Mouse (Mus musculus) MEL (cell line): ENCODE results near the gene Nop9. TPM values are rescaled to one million over a fixed set of nuclear protein-coding genes. Genes with fewer than 3 reads are reported as not detected.

ENCODE experiments used
- DNase-seq: peaks from one replicate; pipeline ENCODE4 v3.0.0; 2011; ENCODE audit warnings: low read depth, low spot score
- H3K27ac ChIP-seq: 2 replicates; pipeline ENCODE4 v1.5.1; 2012; ENCODE audit warnings: low read depth, mild to moderate bottlenecking, control low read depth, low read length, moderate library complexity; ENCODE audit not compliant: control insufficient read depth
- H3K27me3 ChIP-seq, 2 experiments: fragments of 150-350 bp in 1 of 2; sonication (generic) in 1 of 2; 2 replicates each; pipeline ENCODE4 v1.6.1; 2012; ENCODE audit warnings: low read length in 2 of 2, mild to moderate bottlenecking in 2 of 2, improper control_type of control experiment in 1 of 2, moderate library complexity in 1 of 2; ENCODE audit not compliant: insufficient read depth in 2 of 2, control insufficient read depth in 1 of 2
- H3K36me3 ChIP-seq, 2 experiments: 2 replicates each; pipeline ENCODE4 v1.6.1; 2012 to 2014; ENCODE audit warnings: low read length in 2 of 2, improper control_type of control experiment in 1 of 2, inconsistent platforms in 1 of 2, mild to moderate bottlenecking in 1 of 2; ENCODE audit not compliant: insufficient read depth in 2 of 2, control insufficient read depth in 1 of 2
- H3K4me1 ChIP-seq, 2 experiments: fragments of 150-350 bp in 1 of 2; sonication (generic) in 1 of 2; 2 replicates each; pipeline ENCODE4 v1.6.1; 2012; ENCODE audit warnings: low read length in 2 of 2, improper control_type of control experiment in 1 of 2, mild to moderate bottlenecking in 1 of 2; ENCODE audit not compliant: insufficient read depth in 2 of 2, control insufficient read depth in 1 of 2
- H3K4me3 ChIP-seq, 2 experiments: fragments of 150-350 bp in 1 of 2; sonication (generic) in 1 of 2; 2 replicates each; pipeline ENCODE4 v1.5.1; 2012; ENCODE audit warnings: low read depth in 2 of 2, low read length in 2 of 2, mild to moderate bottlenecking in 2 of 2, moderate library complexity in 2 of 2, control low read depth in 1 of 2, improper control_type of control experiment in 1 of 2; ENCODE audit not compliant: control insufficient read depth in 1 of 2, insufficient read depth in 1 of 2
- H3K79me2 ChIP-seq: 2 replicates; pipeline ENCODE4 v1.6.1; 2012; ENCODE audit warnings: mild to moderate bottlenecking, low read length, moderate library complexity; ENCODE audit not compliant: control insufficient read depth, poor library complexity, insufficient read depth
- H3K9ac ChIP-seq: 2 replicates; pipeline ENCODE4 v1.6.1; 2012; ENCODE audit warnings: low read depth, mild to moderate bottlenecking, control low read depth, low read length, moderate library complexity; ENCODE audit not compliant: control insufficient read depth, poor library complexity, severe bottlenecking
- H3K9me3 ChIP-seq: fragments of 150-350 bp; sonication (generic); replicated peaks from 2 replicates; pipeline ENCODE4 v1.6.1; 2012; ENCODE audit warnings: mild to moderate bottlenecking, low read length, improper control_type of control experiment, moderate library complexity; ENCODE audit not compliant: insufficient read depth
- CHD1 ChIP-seq: IDR thresholded peaks from 2 replicates; pipeline ENCODE4 v1.6.1; 2012; ENCODE audit warnings: low read depth, mild to moderate bottlenecking, inconsistent platforms, low read length, improper control_type of control experiment
- ELF1 ChIP-seq: IDR thresholded peaks from 2 replicates; pipeline ENCODE4 v1.6.1; 2014; ENCODE audit warnings: low read depth, mild to moderate bottlenecking, inconsistent platforms, low read length, improper control_type of control experiment, moderate library complexity
- EP300 ChIP-seq, 2 experiments: IDR thresholded peaks; 2 replicates each; pipeline ENCODE4 v1.6.1; 2011; ENCODE audit warnings: improper control_type of control experiment in 2 of 2, low read length in 2 of 2, low read depth in 1 of 2, mild to moderate bottlenecking in 1 of 2
- ETS1 ChIP-seq: IDR thresholded peaks from 2 replicates; pipeline ENCODE4 v1.6.1; 2012; ENCODE audit warnings: low read depth, mild to moderate bottlenecking, inconsistent platforms, low read length, improper control_type of control experiment, moderate library complexity
- GATA1 ChIP-seq: IDR thresholded peaks from 2 replicates; pipeline ENCODE4 v1.6.1; 2011; ENCODE audit warnings: low read depth, low read length, improper control_type of control experiment
- MAZ ChIP-seq: IDR thresholded peaks from 2 replicates; pipeline ENCODE4 v1.6.1; 2012; ENCODE audit warnings: low read depth, mild to moderate bottlenecking, inconsistent platforms, low read length, improper control_type of control experiment
- MEF2A ChIP-seq: IDR thresholded peaks from 2 replicates; pipeline ENCODE4 v1.6.1; 2014; ENCODE audit warnings: low read depth, mild to moderate bottlenecking, inconsistent platforms, low read length, improper control_type of control experiment; ENCODE audit not compliant: poor library complexity, insufficient replicate concordance, severe bottlenecking; ENCODE audit errors: extremely low read depth
- MYB ChIP-seq: IDR thresholded peaks from 2 replicates; pipeline ENCODE4 v1.6.1; 2011; ENCODE audit warnings: mild to moderate bottlenecking, low read depth, low read length, improper control_type of control experiment
- MYC ChIP-seq: IDR thresholded peaks from 2 replicates; pipeline ENCODE4 v1.6.1; 2011; ENCODE audit warnings: low read depth, mild to moderate bottlenecking, low read length, improper control_type of control experiment, moderate library complexity
- NELFE ChIP-seq: IDR thresholded peaks from 2 replicates; pipeline ENCODE4 v1.6.1; 2011; ENCODE audit warnings: low read depth, low read length, improper control_type of control experiment
- POLR2AphosphoS2 ChIP-seq: IDR thresholded peaks from 2 replicates; pipeline ENCODE4 v1.6.1; 2011; ENCODE audit warnings: low read length, improper control_type of control experiment
- POLR2AphosphoS5 ChIP-seq: IDR thresholded peaks from 2 replicates; pipeline ENCODE4 v1.6.1; 2012; ENCODE audit warnings: low read depth, borderline replicate concordance, mild to moderate bottlenecking, inconsistent platforms, low read length, moderate library complexity, mixed read lengths
- RAD21 ChIP-seq: IDR thresholded peaks from 2 replicates; pipeline ENCODE4 v1.6.1; 2011; ENCODE audit warnings: mild to moderate bottlenecking, low read depth, low read length, improper control_type of control experiment
- SIN3A ChIP-seq: IDR thresholded peaks from 2 replicates; pipeline ENCODE4 v1.6.1; 2012; ENCODE audit warnings: low read length, improper control_type of control experiment, inconsistent platforms
- SMC3 ChIP-seq: IDR thresholded peaks from 2 replicates; pipeline ENCODE4 v1.6.1; 2011; ENCODE audit warnings: low read depth, low read length, improper control_type of control experiment
- TCF12 ChIP-seq: IDR thresholded peaks from 2 replicates; pipeline ENCODE4 v1.6.1; 2014; ENCODE audit warnings: low read depth, mild to moderate bottlenecking, inconsistent platforms, low read length, improper control_type of control experiment, moderate library complexity
- UBTF ChIP-seq: IDR thresholded peaks from 2 replicates; pipeline ENCODE4 v1.6.1; 2012; ENCODE audit warnings: low read depth, mild to moderate bottlenecking, inconsistent platforms, low read length, improper control_type of control experiment, moderate library complexity, borderline replicate concordance; ENCODE audit not compliant: insufficient read depth
- USF1 ChIP-seq: IDR thresholded peaks from 2 replicates; pipeline ENCODE4 v1.6.1; 2014; ENCODE audit warnings: low read depth, mild to moderate bottlenecking, inconsistent platforms, low read length, improper control_type of control experiment, moderate library complexity
- ZNF384 ChIP-seq: IDR thresholded peaks from 2 replicates; pipeline ENCODE4 v1.6.1; 2012; ENCODE audit warnings: low read depth, mild to moderate bottlenecking, inconsistent platforms, low read length, improper control_type of control experiment
- polyA plus RNA-seq, 2 experiments: library from polyadenylated mRNA; stranded (reverse) in 1 of 2; unstranded in 1 of 2; fragments of >175 nt in 1 of 2; fragments of >200 nt in 1 of 2; gene quantifications; 2 replicates each; pipeline versions ENCODE4 v1.2.1 to v1.2.4; 2012; ENCODE audit warnings: low replicate concordance in 2 of 2, low read depth in 1 of 2; ENCODE audit not compliant: insufficient read length in 2 of 2, insufficient read depth in 1 of 2, missing spikeins in 1 of 2
- total RNA-seq: library from RNA; depleted of rRNA; stranded (reverse); fragments of 300-350 nt; gene quantifications from 2 replicates; pipeline ENCODE4 v1.2.3, GENCODE M21; 2012

Nop9 gene
- total and polyA plus RNA-seq, 3 experiments = 47.8 to 112 TPM; not detected in 1

- TF ChIP-seq EP300 (IDR thresholded peaks at IDR 0.05; ENCODE audit: low read depth in 1 of 2, low read length in 2 of 2) (no peak), TCF12 (no peak), MEF2A (no peak), GATA1 (no peak)
Measured at GRCm38 (mm10) chr14:55762001-55762821, 16.7 kb downstream of the Nop9 start (continued).

- TF ChIP-seq ETS1 = no peak
- Histone ChIP-seq H3K9me3 (no peaks in the 10 kb centered on the region), H3K27me3 (no peaks in the 10 kb centered on the region), H3K27ac (peak overlapping the region; percentile 49), H3K79me2 (no peaks in the 10 kb centered on the region), H3K4me1 (peaks cover 6 to 27% of the 10 kb centered on the region in 2 experiments), H3K9ac (peak overlapping the region; percentile 38), H3K36me3 (peaks cover 0 to 4% of the 10 kb centered on the region in 2 experiments; a peak in 2 of 4 replicates), H3K4me3 (no peak overlapping the region)
- no peak for DNase-seq
Measured at GRCm38 (mm10) chr14:55763166-55763565, 17.7 kb downstream of the Nop9 start.

- DNase-seq = peak; percentile 67
- Histone ChIP-seq H3K9me3 (no peaks in the 10 kb centered on the region), H3K79me2 (peaks cover 2% of the 10 kb centered on the region; the same call in 1 of the 2 replicates), H3K9ac (no peak within 1 kb of the TSS), H3K36me3 (peaks cover 0 to 18% of the 10 kb centered on the region in 2 experiments; a peak in 2 of 4 replicates), H3K27me3 (no peaks in the 10 kb centered on the region), H3K4me1 (peaks cover 9 to 49% of the 10 kb centered on the region in 2 experiments), H3K4me3 (no peak within 1 kb of the TSS), H3K27ac (no peak within 1 kb of the TSS; the same call in 1 of the 2 replicates)
- no peak for TF ChIP-seq ELF1
- no peak for TF ChIP-seq ZNF384
- no peak for TF ChIP-seq USF1
- no peak for TF ChIP-seq CHD1
- no peak for TF ChIP-seq MYC
- TF ChIP-seq POLR2AphosphoS5 = no peak
- no peak for TF ChIP-seq MYB
- no peak for TF ChIP-seq RAD21
- TF ChIP-seq SMC3 = no peak
- no peak for TF ChIP-seq SIN3A
- no peak for TF ChIP-seq UBTF
- TF ChIP-seq MAZ = no peak
- TF ChIP-seq NELFE = no peak
- no peak for TF ChIP-seq POLR2AphosphoS2
Measured at GRCm38 (mm10) chr14:55765696-55766095, 20.2 kb downstream of the Nop9 start, which contains the start of gene Ltb4r1. Ltb4r1 (plus strand) TSS chr14:55765962.
